Mouse (Mus musculus): ENCODE results near the gene Gm3839. TPM values are rescaled to one million over a fixed set of nuclear protein-coding genes. Genes with fewer than 3 reads are reported as not detected.

Gene Gm3839
- polyA plus RNA-seq (2012; rRNA removed) = 0.18 and 0.27 TPM in 2 replicates

GRCm38 (mm10) chr14:11356626-11357025, at the start of gene Gm3839:
Gm3839 (minus strand) TSS chr14:11356726.

Other genes with a start within 250 kb of the Gm3839 start
- gene Fhit, start 194.7 kb downstream of the Gm3839 start, polyA plus RNA-seq (2012; rRNA removed) = 0.90 and 1.1 TPM in 2 replicates
- gene Ptprg, start 196.8 kb upstream of the Gm3839 start, polyA plus RNA-seq (2012; rRNA removed) = 1.1 and 1.2 TPM in 2 replicates

Data from liver, embryonic 14 days (tissue).